Mouse (Mus musculus): ENCODE data around the gene Dennd5b.

GRCm38 (mm10) chr6:149073854-149074253 is 27.6 kb downstream of the Dennd5b start:
- TF ChIP-seq CTCF (IDR thresholded peaks at IDR 0.05; ENCODE audit: borderline replicate concordance, insufficient read depth, low read length) (no peak), POLR2A (IDR thresholded peaks at IDR 0.05; ENCODE audit: low read depth, low read length) (no peak)

Measured in embryonic fibroblast, embryonic 13.5 days (primary cell).